Mouse (Mus musculus) left cerebral cortex, postnatal 25 days (tissue): ENCODE results near the gene Tacc3. TPM values are rescaled to one million over a fixed set of nuclear protein-coding genes. Genes with fewer than 3 reads are reported as not detected.

Source experiments
- DNase-seq, 2 experiments: peaks; one replicate each; pipeline ENCODE4 v3.0.0; 2022; ENCODE audit warnings: low spot score in 2 of 2, mixed read lengths in 1 of 2
- intact Hi-C: fragments of 180-260 bp; cut with DNase I; formaldehyde crosslinking; loops from one replicate; pipeline ENCODE4 v1.15.1; 2025
- total RNA-seq, 2 experiments: library from RNA; stranded (reverse); gene quantifications; 2 replicates each; pipeline ENCODE4 v1.2.3; 2021

Gene Tacc3
- 1 to 10 TPM; 5.5 to 5.9 TPM for total RNA-seq

GRCm38 (mm10) chr5:33657787-33658663 lies at the start of gene Tacc3, which contains the start of gene Tmem129:
TSS of gene Tacc3 (plus strand) at chr5:33658128.
TSS of gene Tmem129 (minus strand) at chr5:33658416.
- DNase-seq: peak; percentile 99 to 100
- intact Hi-C loops: loop anchor here (2.0 to 5.0 kb wide), 2 partner anchors 125 to 279 kb away; partner anchors contain the start of genes Letm1 and Nelfa

- intact Hi-C loops: no loop called here
- no peak for DNase-seq
Observed at GRCm38 (mm10) chr5:33609226-33609625, 48.7 kb upstream of the Tacc3 start.

- intact Hi-C loops: no loop called here
- DNase-seq: no peak
Observed at GRCm38 (mm10) chr5:33611795-33612194, 46.1 kb upstream of the Tacc3 start.

GRCm38 (mm10) chr5:33614391-33614790 lies 43.5 kb upstream of the Tacc3 start:
- no peak for DNase-seq
- intact Hi-C loops: no loop called here

GRCm38 (mm10) chr5:33622671-33623070 lies 35.3 kb upstream of the Tacc3 start:
- DNase-seq: peak in 1 of 2 experiments; percentile 26
- intact Hi-C loops: no loop called here

- intact Hi-C loops: no loop called here
- DNase-seq: no peak
Observed at GRCm38 (mm10) chr5:33623766-33624165, 34.2 kb upstream of the Tacc3 start.

- DNase-seq: no peak
- intact Hi-C loops: no loop called here
Observed at GRCm38 (mm10) chr5:33627968-33628367, 30.0 kb upstream of the Tacc3 start.

GRCm38 (mm10) chr5:33628820-33629300 lies 29.1 kb upstream of the Tacc3 start:
- peak in 1 of 2 experiments; percentile 56 for DNase-seq
- intact Hi-C loops: no loop called here

- peak; percentile 99 to 100 for DNase-seq
- intact Hi-C loops: no loop called here
Observed at GRCm38 (mm10) chr5:33629301-33629987, 28.5 kb upstream of the Tacc3 start, which contains the start of the genes Fam53a and Gm9903. TSS of gene Fam53a (minus strand) at chr5:33629635. TSS of gene Gm9903 (plus strand) at chr5:33629925.

- intact Hi-C loops: no loop called here
- DNase-seq: no peak
Observed at GRCm38 (mm10) chr5:33630061-33630460, 27.9 kb upstream of the Tacc3 start.

- intact Hi-C loops: no loop called here
Observed at GRCm38 (mm10) chr5:33630615-33631014, 27.3 kb upstream of the Tacc3 start.

GRCm38 (mm10) chr5:33632526-33632925 lies 25.4 kb upstream of the Tacc3 start:
- peak in 1 of 2 experiments; percentile 37 for DNase-seq

More at GRCm38 (mm10) chr5:33630615-33631014, 27.3 kb upstream of the Tacc3 start:
- no peak for DNase-seq

GRCm38 (mm10) chr5:33635361-33635760 lies 22.6 kb upstream of the Tacc3 start:
- no peak for DNase-seq
- intact Hi-C loops: no loop called here

More at GRCm38 (mm10) chr5:33632526-33632925, 25.4 kb upstream of the Tacc3 start:
- intact Hi-C loops: no loop called here

GRCm38 (mm10) chr5:33637606-33638350 lies 20.1 kb upstream of the Tacc3 start:
- intact Hi-C loops: no loop called here
- DNase-seq: no peak

- intact Hi-C loops: no loop called here
- DNase-seq: no peak
Observed at GRCm38 (mm10) chr5:33638826-33639225, 19.1 kb upstream of the Tacc3 start.

- peak; percentile 58 to 69 for DNase-seq
- intact Hi-C loops: no loop called here
Observed at GRCm38 (mm10) chr5:33640652-33641051, 17.3 kb upstream of the Tacc3 start.

- DNase-seq: no peak
- intact Hi-C loops: no loop called here
Observed at GRCm38 (mm10) chr5:33651017-33651416, 6.9 kb upstream of the Tacc3 start.

GRCm38 (mm10) chr5:33651541-33651920 lies 6.4 kb upstream of the Tacc3 start:
- intact Hi-C loops: no loop called here

GRCm38 (mm10) chr5:33651921-33652782 lies 5.8 kb upstream of the Tacc3 start, which contains the start of gene Slbp:
TSS of gene Slbp (minus strand) at chr5:33652574.
- intact Hi-C loops: no loop called here

More at GRCm38 (mm10) chr5:33651541-33651920, 6.4 kb upstream of the Tacc3 start:
- DNase-seq: no peak

More at GRCm38 (mm10) chr5:33651921-33652782, 5.8 kb upstream of the Tacc3 start, which contains the start of gene Slbp:
- peak; percentile 95 to 98 for DNase-seq
